26 mouse cellular contexts compared by ENCODE assay signal in the genomic region with DNA sequence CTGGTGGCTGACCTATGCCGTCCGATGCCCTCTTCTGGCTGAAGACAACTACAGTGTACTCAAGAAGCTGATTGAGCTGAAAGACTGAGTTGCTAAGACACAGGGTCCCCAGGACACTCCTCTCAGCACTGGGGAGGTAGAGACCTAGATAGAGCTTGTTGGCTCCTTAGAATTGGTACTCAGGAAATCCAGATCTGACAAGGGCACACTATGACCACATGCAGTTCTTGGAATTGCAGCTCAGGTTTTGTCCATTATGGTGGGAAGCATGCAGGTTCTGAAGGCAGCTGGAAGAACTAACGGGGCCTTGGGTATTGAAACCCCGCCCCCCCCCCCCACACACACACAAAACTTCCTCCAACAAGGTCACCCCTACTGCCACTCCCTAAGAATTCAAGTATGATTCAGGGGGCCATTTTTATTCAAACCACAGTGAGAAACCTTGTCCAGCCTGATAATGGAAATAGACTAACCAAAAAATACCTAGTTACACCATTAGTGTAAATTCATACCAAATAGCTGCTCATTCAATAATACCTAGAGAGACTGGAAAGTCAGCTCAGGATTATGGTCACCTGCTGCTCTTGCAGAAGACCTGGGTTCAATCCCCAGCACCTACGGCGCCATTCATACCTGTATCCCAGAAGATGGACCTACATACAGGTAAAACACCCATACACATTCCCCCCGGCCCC. TPM values are rescaled to one million over a fixed set of nuclear protein-coding genes. Genes with fewer than 3 reads are reported as not detected.
DNase-seq lines count a peak whose midpoint lies in the region; ATAC-seq and TF ChIP-seq lines count a peak whose summit lies in the region.
"Had no signal": no experiment of that assay in that cellular context is flagged by ENCODE, and none has a peak within 500 bp of the region (broad histone marks: within the 10 kb centered on the region; RNA-seq: fewer than 3 reads in every experiment).

No protein-coding gene starts in this region.

- H3K36me3 ChIP-seq in heart, adult 2 months (ENCODE audit: control insufficient read depth, insufficient read depth, low read length): no peaks in the 10 kb centered on the region; the same call in 1 of the 2 replicates
- H3K36me3 ChIP-seq in liver, embryonic 11.5 days (ENCODE audit: control insufficient read depth, insufficient read depth, low read length): peaks cover 33% of the 10 kb centered on the region
- peaks cover 41% of the 10 kb centered on the region for H3K36me3 ChIP-seq in intestine, embryonic 15.5 days

- no peak for DNase-seq in heart, adult 2 months
- no peak for DNase-seq in heart, adult 8-10 months (ENCODE audit: low spot score)
- DNase-seq in liver, embryonic 11.5 days (ENCODE audit: low spot score): no peak
- no peak for DNase-seq in liver
- DNase-seq in left cerebral cortex, adult 18-20 months (ENCODE audit: low spot score in 2 of 2): no peak
- DNase-seq in retina, embryonic 14.5 days (ENCODE audit: low spot score): no peak
- DNase-seq: adrenal gland, postnatal 10 days; B cell, adult 2 months; cerebellum, adult 9-11 months; gastrocnemius, postnatal 36 days; kidney, adult 8-10 months; kidney, postnatal 4 days; lung, postnatal 4 days; thymus, postnatal 36 days had no signal

- intact Hi-C loops in heart, adult 2 months (cut with DNase I): no loop called here

- peak; percentile 33; the same call in 1 of the 2 replicates for ATAC-seq in liver, embryonic 11.5 days (replicated peaks; ENCODE audit: low FRiP score)
- peak; percentile 40; the same call in 1 of the 2 replicates for ATAC-seq in intestine, embryonic 15.5 days
- ATAC-seq: activated CD4-positive, CD25-positive, alpha-beta regulatory T cell, adult 4 months; forebrain, embryonic 14.5 days had no signal

- no peak for TF ChIP-seq POLR2A in heart, adult 2 months (IDR thresholded peaks at IDR 0.05; ENCODE audit: insufficient read depth, low read depth, low read length)

- 62% methylated on average over 7 of the region's 7 CpGs for WGBS in heart, adult 2 months
- 65% methylated on average over 7 of the region's 7 CpGs for WGBS in liver, embryonic 11.5 days
- 75% methylated on average over 7 of the region's 7 CpGs for WGBS in intestine, embryonic 15.5 days

- peak; percentile 27; the same call in 1 of the 2 replicates for TF ChIP-seq CTCF in heart, adult 2 months (IDR thresholded peaks at IDR 0.05)

- no peaks in the 10 kb centered on the region for H3K4me1 ChIP-seq in heart, adult 2 months (ENCODE audit: control insufficient read depth, insufficient read depth, low read length)
- H3K4me1 ChIP-seq in liver, embryonic 11.5 days (replicated peaks; ENCODE audit: control insufficient read depth, insufficient read depth, low read length): no peaks in the 10 kb centered on the region
- H3K4me1 ChIP-seq in intestine, embryonic 15.5 days (replicated peaks): no peaks in the 10 kb centered on the region
- H3K4me1 ChIP-seq: embryonic facial prominence, embryonic 13.5 days; heart, embryonic 10.5 days; hindbrain, embryonic 15.5 days; limb, embryonic 12.5 days had no signal

- H3K27ac ChIP-seq in heart, adult 2 months: no peak overlapping the region
- H3K27ac ChIP-seq in liver, embryonic 11.5 days (ENCODE audit: low read depth, low read length): no peak overlapping the region
- H3K27ac ChIP-seq in intestine, embryonic 15.5 days: no peak overlapping the region
- H3K27ac ChIP-seq: embryonic facial prominence, embryonic 13.5 days; heart, embryonic 10.5 days; hindbrain, embryonic 15.5 days; limb, embryonic 12.5 days had no signal

- H3K4me2 ChIP-seq in liver, embryonic 11.5 days: no peak overlapping the region
- no peak overlapping the region for H3K4me2 ChIP-seq in intestine, embryonic 15.5 days (replicated peaks)
- H3K4me2 ChIP-seq: embryonic facial prominence, embryonic 13.5 days; hindbrain, embryonic 15.5 days; limb, embryonic 12.5 days had no signal

- H3K9ac ChIP-seq in heart, adult 2 months (ENCODE audit: low read depth, low read length): no peak overlapping the region
- no peak overlapping the region for H3K9ac ChIP-seq in liver, embryonic 11.5 days (ENCODE audit: low read depth, low read length)
- H3K9ac ChIP-seq in intestine, embryonic 15.5 days: no peak overlapping the region
- H3K9ac ChIP-seq: embryonic facial prominence, embryonic 13.5 days; hindbrain, embryonic 15.5 days; limb, embryonic 12.5 days had no signal

- TF ChIP-seq EP300 in heart, adult 2 months (IDR thresholded peaks at IDR 0.05; ENCODE audit: insufficient read depth, low read depth, low read length): no peak

- no peaks in the 10 kb centered on the region for H3K27me3 ChIP-seq in heart, adult 2 months (ENCODE audit: control insufficient read depth, insufficient read depth, low read length)
- H3K27me3 ChIP-seq in liver, embryonic 11.5 days (replicated peaks; ENCODE audit: control insufficient read depth, insufficient read depth, low read length): no peaks in the 10 kb centered on the region
- H3K27me3 ChIP-seq in intestine, embryonic 15.5 days (replicated peaks): no peaks in the 10 kb centered on the region
- H3K27me3 ChIP-seq: embryonic facial prominence, embryonic 13.5 days; hindbrain, embryonic 15.5 days; limb, embryonic 12.5 days had no signal

- H3K9me3 ChIP-seq in liver, embryonic 11.5 days (ENCODE audit: control insufficient read depth, low read length): no peaks in the 10 kb centered on the region
- no peaks in the 10 kb centered on the region for H3K9me3 ChIP-seq in intestine, embryonic 15.5 days
- H3K9me3 ChIP-seq: embryonic facial prominence, embryonic 13.5 days; heart, embryonic 10.5 days; hindbrain, embryonic 15.5 days; limb, embryonic 12.5 days had no signal

- no peak overlapping the region for H3K4me3 ChIP-seq in heart, adult 2 months
- no peak overlapping the region for H3K4me3 ChIP-seq in liver, embryonic 11.5 days (ENCODE audit: low read depth, low read length)
- no peak overlapping the region for H3K4me3 ChIP-seq in intestine, embryonic 15.5 days (replicated peaks)
- H3K4me3 ChIP-seq: embryonic facial prominence, embryonic 13.5 days; heart, embryonic 10.5 days; hindbrain, embryonic 15.5 days; limb, embryonic 12.5 days had no signal

- no peaks in the 10 kb centered on the region for H3K79me2 ChIP-seq in heart, adult 2 months (replicated peaks; ENCODE audit: control insufficient read depth, insufficient read depth, low read length)

RNA-seq across cellular contexts. Expression of gene Ldhc, which starts 5.0 kb away (rescaled TPM):
- total RNA-seq in heart, adult 2 months (2021): not detected
- 1.1 and 2.3 TPM in 2 replicates for polyA plus RNA-seq in heart, adult 2 months (2012; rRNA removed)
- total RNA-seq in heart, adult 8-10 months (2022): not detected
- polyA plus RNA-seq in liver, embryonic 11.5 days (2014; fragmentation: Nextera tagmentation; extraction: Ambion mirVana): 0.17 and 0.73 TPM in 2 replicates
- not detected in 2 replicates for polyA plus RNA-seq in intestine, embryonic 15.5 days (2015; fragmentation: Nextera tagmentation; extraction: Ambion mirVana)
- total RNA-seq in left cerebral cortex, adult 18-20 months (2021): not detected
- total RNA-seq: adrenal gland, postnatal 10 days; gastrocnemius, postnatal 36 days; heart, postnatal 25 days; layer of hippocampus, postnatal 10 days; left cerebral cortex, postnatal 10 days; midbrain, postnatal 0 days had no signal
- polyA plus RNA-seq: activated CD4-positive, CD25-positive, alpha-beta regulatory T cell, adult 4 months; embryonic facial prominence, embryonic 13.5 days; forebrain, embryonic 14.5 days; limb, embryonic 12.5 days; small intestine, adult 2 months had no signal

RNA-seq across cellular contexts. Expression of gene Ldha, which starts 14.7 kb away (rescaled TPM):
- total RNA-seq in heart, adult 2 months (2021): 100 to 1,000 TPM; 738 to 741 TPM
- 674 and 1,134 TPM in 2 replicates for polyA plus RNA-seq in heart, adult 2 months (2012; rRNA removed)
- total RNA-seq in heart, adult 8-10 months (2022): 100 to 1,000 TPM; 719 to 878 (median 816) TPM
- polyA plus RNA-seq in liver, embryonic 11.5 days (2014; fragmentation: Nextera tagmentation; extraction: Ambion mirVana): 3,525 and 3,814 TPM in 2 replicates
- polyA plus RNA-seq in intestine, embryonic 15.5 days (2015; fragmentation: Nextera tagmentation; extraction: Ambion mirVana): 2,580 and 2,742 TPM in 2 replicates
- 100 to 1,000 TPM; 342 to 355 TPM for total RNA-seq in left cerebral cortex, adult 18-20 months (2021)
